Comparison of ENCODE assay signal across 24 mouse cellular contexts in the genomic region with DNA sequence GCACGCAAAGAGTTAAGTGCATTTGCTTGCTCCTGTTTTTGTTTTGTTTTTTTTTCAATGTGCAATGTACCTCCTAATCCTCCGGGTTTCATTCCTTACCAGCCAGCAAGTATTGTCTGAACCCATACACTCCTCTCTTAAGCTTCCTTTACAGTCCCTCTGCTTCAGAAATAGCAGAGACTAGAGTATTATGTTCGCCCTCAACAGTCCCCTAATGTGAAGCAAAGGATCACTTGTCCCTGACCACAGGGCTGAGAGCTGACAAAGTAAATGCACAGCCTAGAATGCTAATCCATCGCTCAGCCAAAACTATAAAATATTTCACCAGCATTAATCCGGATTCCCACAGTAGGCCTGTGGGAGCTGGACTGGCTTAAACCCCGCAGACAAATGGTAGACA. TPM values are rescaled to one million over a fixed set of nuclear protein-coding genes. Genes with fewer than 3 reads are reported as not detected.
"Had no signal": no experiment of that assay in that cellular context is flagged by ENCODE, and none has a peak within 500 bp of the region (broad histone marks: within the 10 kb centered on the region; RNA-seq: fewer than 3 reads in every experiment).

No protein-coding gene starts in this region.

- H3K27ac ChIP-seq: lung, embryonic 15.5 days; macrophage; midbrain, embryonic 12.5 days; neural tube, embryonic 12.5 days; stomach, embryonic 15.5 days; stomach, postnatal 0 days had no signal

- H3K4me1 ChIP-seq: lung, embryonic 15.5 days; megakaryocyte, embryonic 14.5 days; neural tube, embryonic 12.5 days; stomach, embryonic 15.5 days had no signal

- H3K4me2 ChIP-seq: lung, embryonic 15.5 days; midbrain, embryonic 12.5 days; neural tube, embryonic 12.5 days; stomach, embryonic 15.5 days had no signal

- H3K9ac ChIP-seq: liver, postnatal 0 days; lung, embryonic 15.5 days; midbrain, embryonic 12.5 days; neural tube, embryonic 12.5 days; stomach, embryonic 15.5 days had no signal

- DNase-seq: liver, postnatal 0 days; lung, adult 2 months; lung, postnatal 14 days; lung, postnatal 36 days; midbrain, embryonic 14.5 days; right cerebral cortex, postnatal 14 days; thymus, adult 2 months; thymus, postnatal 25 days; thymus, postnatal 4 days had no signal

- H3K36me3 ChIP-seq: lung, embryonic 15.5 days; midbrain, embryonic 12.5 days; neural tube, embryonic 12.5 days; stomach, embryonic 15.5 days had no signal

- H3K27me3 ChIP-seq: lung, embryonic 15.5 days; midbrain, embryonic 12.5 days; neural tube, embryonic 12.5 days; stomach, embryonic 15.5 days had no signal

- ATAC-seq: liver, postnatal 0 days; lung, postnatal 0 days had no signal

- H3K4me3 ChIP-seq: lung, embryonic 15.5 days; megakaryocyte, embryonic 14.5 days; midbrain, embryonic 12.5 days; neural tube, embryonic 12.5 days; stomach, embryonic 15.5 days had no signal

- H3K9me3 ChIP-seq: lung, embryonic 15.5 days; neural tube, embryonic 12.5 days; stomach, embryonic 15.5 days had no signal

RNA-seq across cellular contexts. Expression of a gene that starts 13.4 kb away (rescaled TPM):
- total RNA-seq: megakaryocyte progenitor cell, adult 5-6 weeks; monocyte, adult 5-6 weeks; neutrophil, adult 5-6 weeks had no signal
- polyA plus RNA-seq: liver, postnatal 0 days; macrophage; midbrain, embryonic 14.5 days; midbrain, postnatal 0 days; neural tube, embryonic 12.5 days; neural tube, embryonic 14.5 days; spleen, adult 2 months; testis, adult 2 months had no signal
